Mouse (Mus musculus): ENCODE data around the gene Slc39a7.
"Not testable (repeated sequence)": the region's sequence is repeated elsewhere in the genome, so short reads cannot be mapped to it uniquely, and the experiment has no call there.

DNA sequence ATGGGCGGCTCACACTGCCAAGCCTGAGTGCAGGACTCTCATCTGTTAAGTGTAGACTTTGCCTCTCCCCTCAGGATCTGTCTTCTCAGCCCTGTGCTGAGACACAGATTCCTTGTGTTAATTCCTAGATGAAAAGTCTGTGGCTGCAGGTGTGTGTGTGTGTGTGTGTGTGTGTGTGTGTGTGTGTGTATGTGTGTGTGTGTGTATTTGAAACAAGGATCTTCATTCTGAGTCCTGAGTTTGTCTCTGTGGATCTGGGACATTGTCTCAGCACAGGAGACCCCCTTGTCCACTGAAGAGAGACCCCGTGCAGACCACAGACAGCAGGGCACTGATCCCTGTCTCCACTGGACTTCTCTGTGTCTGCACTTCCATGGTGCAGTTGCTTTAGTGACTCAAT lies 30.7 kb downstream of the Slc39a7 start:
- TF ChIP-seq E2F4 (IDR thresholded peaks at IDR 0.05; ENCODE audit: insufficient read depth); POLR2A (IDR thresholded peaks at IDR 0.05; ENCODE audit: insufficient read length, low read depth); MAX (IDR thresholded peaks at IDR 0.05; ENCODE audit: low read depth); MYOG (IDR thresholded peaks at IDR 0.05; ENCODE audit: control insufficient read depth in 1 of 3, insufficient read depth in 1 of 3, insufficient read length in 2 of 3, low read depth in 2 of 3); TCF12 (IDR thresholded peaks at IDR 0.05; ENCODE audit: insufficient read depth, poor library complexity, severe bottlenecking); TCF3 (IDR thresholded peaks at IDR 0.05; ENCODE audit: insufficient read length, low read depth); MYOD1 (IDR thresholded peaks at IDR 0.05; ENCODE audit: control insufficient read depth in 1 of 3, insufficient read length in 2 of 3, low read depth in 2 of 3); USF1 (IDR thresholded peaks at IDR 0.05; ENCODE audit: low read depth): not testable (repeated sequence)
